Mouse (Mus musculus): ENCODE data around the gene Ppm1k.
"Not testable (repeated sequence)": the region's sequence is repeated elsewhere in the genome, so short reads cannot be mapped to it uniquely, and the experiment has no call there.

Ppm1k gene

GRCm38 (mm10) chr6:57531441-57531840 is 3.8 kb downstream of the Ppm1k start:
- DNase-seq: no peak

GRCm38 (mm10) chr6:57531011-57531410 is 4.3 kb downstream of the Ppm1k start:
- DNase-seq: no peak

GRCm38 (mm10) chr6:57529336-57529845 is 5.9 kb downstream of the Ppm1k start:
- DNase-seq: no peak

GRCm38 (mm10) chr6:57526933-57527332 is 8.3 kb downstream of the Ppm1k start:
- no peak for DNase-seq

GRCm38 (mm10) chr6:57524742-57525141 is 10.5 kb downstream of the Ppm1k start:
- no peak for DNase-seq

GRCm38 (mm10) chr6:57520749-57521652 is 14.3 kb downstream of the Ppm1k start:
- no peak for DNase-seq

- DNase-seq: no peak
Observed at GRCm38 (mm10) chr6:57514035-57514374, 21.3 kb downstream of the Ppm1k start.

- DNase-seq: no peak
Observed at GRCm38 (mm10) chr6:57513351-57514034, 21.8 kb downstream of the Ppm1k start.

GRCm38 (mm10) chr6:57511899-57512298 is 23.4 kb downstream of the Ppm1k start:
- DNase-seq: no peak

GRCm38 (mm10) chr6:57503662-57504379 is 31.4 kb downstream of the Ppm1k start:
- no peak for DNase-seq

- no peak for DNase-seq
Observed at GRCm38 (mm10) chr6:57499209-57499608, 36.1 kb downstream of the Ppm1k start.

GRCm38 (mm10) chr6:57468161-57468560 is 67.1 kb downstream of the Ppm1k start:
- DNase-seq: not testable (repeated sequence)
